Mouse (Mus musculus) G1E (cell line): ENCODE measurements at regions not wholly inside any gene's neighbourhood (a gene's known extent, or its start where the extent isn't known, plus 50 kb on each side); places are given as distances from the start of the nearest gene placed in this dataset.

Experiments
- CTCF ChIP-seq: IDR thresholded peaks from 2 replicates; pipeline ENCODE4 v1.5.1; 2012; ENCODE audit warnings: low read depth, low read length, inconsistent platforms, mixed read lengths
- GATA1 ChIP-seq: IDR thresholded peaks from 2 replicates; pipeline ENCODE4 v1.6.1; 2012; ENCODE audit warnings: borderline replicate concordance, low read length, inconsistent platforms, mixed read lengths
- GATA2 ChIP-seq: IDR thresholded peaks from 2 replicates; pipeline ENCODE4 v1.6.1; 2012; ENCODE audit warnings: low read depth, low read length, inconsistent platforms, borderline replicate concordance
- POLR2AphosphoS5 ChIP-seq: IDR thresholded peaks from 2 replicates; pipeline ENCODE4 v1.6.1; 2012; ENCODE audit warnings: low read depth, low read length, inconsistent platforms; ENCODE audit not compliant: insufficient replicate concordance
- TAL1 ChIP-seq: conservative IDR thresholded peaks from 2 replicates; pipeline ENCODE4 v1.6.1; 2012; ENCODE audit warnings: low read depth, low read length, inconsistent platforms, mixed read lengths

DNA sequence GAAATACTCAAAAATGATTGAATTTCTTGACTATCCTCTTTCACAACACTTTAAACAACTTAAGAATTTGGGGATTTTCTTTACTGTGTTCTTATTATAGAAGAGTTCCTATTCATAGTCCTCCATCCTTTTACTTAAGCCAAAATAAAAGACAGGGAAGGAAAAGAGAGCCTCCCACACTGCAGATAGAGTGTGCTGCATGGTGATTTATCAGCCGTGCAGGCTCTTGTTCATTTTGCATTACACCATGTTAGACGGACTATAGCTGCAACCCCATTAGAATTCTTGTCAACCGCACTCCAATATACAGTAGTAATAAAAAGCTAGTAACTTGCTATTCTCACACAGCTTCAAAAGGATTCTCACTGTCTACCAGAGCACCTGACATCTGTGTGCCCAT lies 74.8 kb downstream of the Kcne4 start:
- TF ChIP-seq CTCF (no peak), GATA1 (no peak), POLR2AphosphoS5 (no peak), TAL1 (no peak), GATA2 (no peak)
